Mouse (Mus musculus): ENCODE data around the gene Gm37240. TPM values are rescaled to one million over a fixed set of nuclear protein-coding genes. Genes with fewer than 3 reads are reported as not detected.

Gm37240 gene
- polyA plus RNA-seq, 1 experiment from 2014 or later, result 0.82 TPM

GRCm38 (mm10) chr3:85629895-85630510, 257.3 kb downstream of the Gm37240 start:
- Histone ChIP-seq H3K4me3 (ENCODE audit: low read depth, low read length) (no peak overlapping the region), H3K9ac (ENCODE audit: low read length) (no peak overlapping the region), H3K27ac (ENCODE audit: low read depth, low read length) (no peak overlapping the region), H3K4me1 (ENCODE audit: control insufficient read depth, insufficient read depth, low read length) (no peaks in the 10 kb centered on the region), H3K4me2 (ENCODE audit: low read depth) (no peak overlapping the region), H3K9me3 (ENCODE audit: control insufficient read depth, low read length) (no peaks in the 10 kb centered on the region), H3K27me3 (ENCODE audit: control insufficient read depth, insufficient read depth, low read length) (no peaks in the 10 kb centered on the region), H3K36me3 (ENCODE audit: control insufficient read depth, insufficient read depth, low read length) (no peaks in the 10 kb centered on the region)
- DNase-seq (ENCODE audit: low spot score), result no peak
- no peak for ATAC-seq (ENCODE audit: insufficient read depth, low FRiP score, low TSS enrichment)
- 95% methylated on average over 4 of the region's 4 CpGs for WGBS

- no peak overlapping the region for H3K4me3 ChIP-seq (ENCODE audit: low read depth, low read length)
- H3K9me3 ChIP-seq (ENCODE audit: control insufficient read depth, low read length), result no peaks in the 10 kb centered on the region
- ATAC-seq (ENCODE audit: insufficient read depth, low FRiP score, low TSS enrichment) (no peak), DNase-seq (ENCODE audit: low spot score) (no peak)
- H3K27ac ChIP-seq (ENCODE audit: low read depth, low read length), result no peak overlapping the region
- no peaks in the 10 kb centered on the region for H3K36me3 ChIP-seq (ENCODE audit: control insufficient read depth, insufficient read depth, low read length)
- H3K4me1 ChIP-seq (ENCODE audit: control insufficient read depth, insufficient read depth, low read length), result no peaks in the 10 kb centered on the region
- WGBS, result 93% methylated on average over 1 of the region's 1 CpGs
- H3K4me2 ChIP-seq (ENCODE audit: low read depth), result no peak overlapping the region
- H3K27me3 ChIP-seq (ENCODE audit: control insufficient read depth, insufficient read depth, low read length), result no peaks in the 10 kb centered on the region
- H3K9ac ChIP-seq (ENCODE audit: low read length), result no peak overlapping the region
These were observed 267.6 kb downstream of the Gm37240 start for GRCm38 (mm10) chr3:85619751-85620150.

- 86% methylated on average over 5 of the region's 5 CpGs for WGBS
- Histone ChIP-seq H3K27me3 (ENCODE audit: control insufficient read depth, insufficient read depth, low read length) (no peaks in the 10 kb centered on the region), H3K4me1 (ENCODE audit: control insufficient read depth, insufficient read depth, low read length) (no peaks in the 10 kb centered on the region), H3K36me3 (ENCODE audit: control insufficient read depth, insufficient read depth, low read length) (no peaks in the 10 kb centered on the region), H3K4me3 (ENCODE audit: low read depth, low read length) (no peak overlapping the region), H3K27ac (ENCODE audit: low read depth, low read length) (no peak overlapping the region), H3K9me3 (ENCODE audit: control insufficient read depth, low read length) (no peaks in the 10 kb centered on the region), H3K9ac (ENCODE audit: low read length) (no peak overlapping the region), H3K4me2 (ENCODE audit: low read depth) (no peak overlapping the region)
- ATAC-seq (ENCODE audit: insufficient read depth, low FRiP score, low TSS enrichment) (no peak), DNase-seq (ENCODE audit: low spot score) (no peak)
These were observed 268.0 kb downstream of the Gm37240 start for GRCm38 (mm10) chr3:85619345-85619744.

GRCm38 (mm10) chr3:85618885-85619284, 268.4 kb downstream of the Gm37240 start:
- DNase-seq (ENCODE audit: low spot score) (no peak), ATAC-seq (ENCODE audit: insufficient read depth, low FRiP score, low TSS enrichment) (no peak)
- 81% methylated on average over 6 of the region's 6 CpGs for WGBS

GRCm38 (mm10) chr3:85616389-85616788, 270.9 kb downstream of the Gm37240 start:
- no peaks in the 10 kb centered on the region for H3K36me3 ChIP-seq (ENCODE audit: control insufficient read depth, insufficient read depth, low read length)
- no peaks in the 10 kb centered on the region for H3K4me1 ChIP-seq (ENCODE audit: control insufficient read depth, insufficient read depth, low read length)
- H3K4me3 ChIP-seq (ENCODE audit: low read depth, low read length), result no peak overlapping the region
- no peak overlapping the region for H3K27ac ChIP-seq (ENCODE audit: low read depth, low read length)
- no peaks in the 10 kb centered on the region for H3K9me3 ChIP-seq (ENCODE audit: control insufficient read depth, low read length)
- ATAC-seq (ENCODE audit: insufficient read depth, low FRiP score, low TSS enrichment), result no peak
- H3K27me3 ChIP-seq (ENCODE audit: control insufficient read depth, insufficient read depth, low read length), result no peaks in the 10 kb centered on the region
- no peak overlapping the region for H3K4me2 ChIP-seq (ENCODE audit: low read depth)
- no peak for DNase-seq (ENCODE audit: low spot score)
- 93% methylated on average over 1 of the region's 1 CpGs for WGBS
- H3K9ac ChIP-seq (ENCODE audit: low read length), result no peak overlapping the region

More at GRCm38 (mm10) chr3:85618885-85619284, 268.4 kb downstream of the Gm37240 start:
- no peaks in the 10 kb centered on the region for H3K27me3 ChIP-seq (ENCODE audit: control insufficient read depth, insufficient read depth, low read length)
- no peak overlapping the region for H3K4me3 ChIP-seq (ENCODE audit: low read depth, low read length)
- no peaks in the 10 kb centered on the region for H3K9me3 ChIP-seq (ENCODE audit: control insufficient read depth, low read length)
- H3K4me1 ChIP-seq (ENCODE audit: control insufficient read depth, insufficient read depth, low read length), result no peaks in the 10 kb centered on the region
- H3K27ac ChIP-seq (ENCODE audit: low read depth, low read length), result no peak overlapping the region
- no peak overlapping the region for H3K4me2 ChIP-seq (ENCODE audit: low read depth)
- no peak overlapping the region for H3K9ac ChIP-seq (ENCODE audit: low read length)
- H3K36me3 ChIP-seq (ENCODE audit: control insufficient read depth, insufficient read depth, low read length), result no peaks in the 10 kb centered on the region

GRCm38 (mm10) chr3:85607753-85608152, 279.6 kb downstream of the Gm37240 start:
- ATAC-seq (ENCODE audit: insufficient read depth, low FRiP score, low TSS enrichment) (no peak), DNase-seq (ENCODE audit: low spot score) (no peak)
- H3K27ac ChIP-seq (ENCODE audit: low read depth, low read length), result no peak overlapping the region
- no peaks in the 10 kb centered on the region for H3K9me3 ChIP-seq (ENCODE audit: control insufficient read depth, low read length)
- H3K36me3 ChIP-seq (ENCODE audit: control insufficient read depth, insufficient read depth, low read length), result no peaks in the 10 kb centered on the region
- no peak overlapping the region for H3K9ac ChIP-seq (ENCODE audit: low read length)
- H3K4me2 ChIP-seq (ENCODE audit: low read depth), result no peak overlapping the region
- no peaks in the 10 kb centered on the region for H3K27me3 ChIP-seq (ENCODE audit: control insufficient read depth, insufficient read depth, low read length)
- WGBS, result 93% methylated on average over 2 of the region's 2 CpGs
- no peak overlapping the region for H3K4me3 ChIP-seq (ENCODE audit: low read depth, low read length)
- no peaks in the 10 kb centered on the region for H3K4me1 ChIP-seq (ENCODE audit: control insufficient read depth, insufficient read depth, low read length)

GRCm38 (mm10) chr3:85606912-85607311, 280.4 kb downstream of the Gm37240 start:
- H3K27me3 ChIP-seq (ENCODE audit: control insufficient read depth, insufficient read depth, low read length), result no peaks in the 10 kb centered on the region
- ATAC-seq (ENCODE audit: insufficient read depth, low FRiP score, low TSS enrichment) (no peak), DNase-seq (ENCODE audit: low spot score) (no peak)
- no peaks in the 10 kb centered on the region for H3K9me3 ChIP-seq (ENCODE audit: control insufficient read depth, low read length)
- 93% methylated on average over 3 of the region's 3 CpGs for WGBS
- no peak overlapping the region for H3K4me3 ChIP-seq (ENCODE audit: low read depth, low read length)
- H3K4me2 ChIP-seq (ENCODE audit: low read depth), result no peak overlapping the region
- H3K36me3 ChIP-seq (ENCODE audit: control insufficient read depth, insufficient read depth, low read length), result no peaks in the 10 kb centered on the region
- peaks cover under 1% of the 10 kb centered on the region for H3K4me1 ChIP-seq (ENCODE audit: control insufficient read depth, insufficient read depth, low read length)
- no peak overlapping the region for H3K27ac ChIP-seq (ENCODE audit: low read depth, low read length)
- H3K9ac ChIP-seq (ENCODE audit: low read length), result no peak overlapping the region

GRCm38 (mm10) chr3:85603811-85604210, 283.5 kb downstream of the Gm37240 start:
- no peak overlapping the region for H3K4me3 ChIP-seq (ENCODE audit: low read depth, low read length)
- no peak overlapping the region for H3K27ac ChIP-seq (ENCODE audit: low read depth, low read length)
- no peaks in the 10 kb centered on the region for H3K27me3 ChIP-seq (ENCODE audit: control insufficient read depth, insufficient read depth, low read length)
- ATAC-seq (ENCODE audit: insufficient read depth, low FRiP score, low TSS enrichment), result no peak
- whole genome bisulfite sequencing, result 84% methylated on average over 1 of the region's 1 CpGs
- peaks cover 3% of the 10 kb centered on the region for H3K4me1 ChIP-seq (ENCODE audit: control insufficient read depth, insufficient read depth, low read length)
- no peaks in the 10 kb centered on the region for H3K36me3 ChIP-seq (ENCODE audit: control insufficient read depth, insufficient read depth, low read length)
- no peak overlapping the region for H3K9ac ChIP-seq (ENCODE audit: low read length)
- no peak for DNase-seq (ENCODE audit: low spot score)
- H3K9me3 ChIP-seq (ENCODE audit: control insufficient read depth, low read length), result no peaks in the 10 kb centered on the region
- H3K4me2 ChIP-seq (ENCODE audit: low read depth), result no peak overlapping the region

GRCm38 (mm10) chr3:85601841-85602305, 285.4 kb downstream of the Gm37240 start:
- ATAC-seq (ENCODE audit: insufficient read depth, low FRiP score, low TSS enrichment) (no peak), DNase-seq (ENCODE audit: low spot score) (no peak)
- Histone ChIP-seq H3K4me1 (ENCODE audit: control insufficient read depth, insufficient read depth, low read length) (peaks cover 3% of the 10 kb centered on the region), H3K4me3 (ENCODE audit: low read depth, low read length) (no peak overlapping the region), H3K27ac (ENCODE audit: low read depth, low read length) (no peak overlapping the region), H3K9ac (ENCODE audit: low read length) (no peak overlapping the region), H3K9me3 (ENCODE audit: control insufficient read depth, low read length) (no peaks in the 10 kb centered on the region), H3K4me2 (ENCODE audit: low read depth) (no peak overlapping the region), H3K27me3 (ENCODE audit: control insufficient read depth, insufficient read depth, low read length) (no peaks in the 10 kb centered on the region), H3K36me3 (ENCODE audit: control insufficient read depth, insufficient read depth, low read length) (no peaks in the 10 kb centered on the region)
- 61% methylated on average over 3 of the region's 3 CpGs for WGBS

Data from neural tube, embryonic 11.5 days (tissue).